Mouse (Mus musculus): ENCODE data around the gene Neurl4.
"Not testable (repeated sequence)": the region's sequence is repeated elsewhere in the genome, so short reads cannot be mapped to it uniquely, and the experiment has no call there.

The Neurl4 gene

DNA sequence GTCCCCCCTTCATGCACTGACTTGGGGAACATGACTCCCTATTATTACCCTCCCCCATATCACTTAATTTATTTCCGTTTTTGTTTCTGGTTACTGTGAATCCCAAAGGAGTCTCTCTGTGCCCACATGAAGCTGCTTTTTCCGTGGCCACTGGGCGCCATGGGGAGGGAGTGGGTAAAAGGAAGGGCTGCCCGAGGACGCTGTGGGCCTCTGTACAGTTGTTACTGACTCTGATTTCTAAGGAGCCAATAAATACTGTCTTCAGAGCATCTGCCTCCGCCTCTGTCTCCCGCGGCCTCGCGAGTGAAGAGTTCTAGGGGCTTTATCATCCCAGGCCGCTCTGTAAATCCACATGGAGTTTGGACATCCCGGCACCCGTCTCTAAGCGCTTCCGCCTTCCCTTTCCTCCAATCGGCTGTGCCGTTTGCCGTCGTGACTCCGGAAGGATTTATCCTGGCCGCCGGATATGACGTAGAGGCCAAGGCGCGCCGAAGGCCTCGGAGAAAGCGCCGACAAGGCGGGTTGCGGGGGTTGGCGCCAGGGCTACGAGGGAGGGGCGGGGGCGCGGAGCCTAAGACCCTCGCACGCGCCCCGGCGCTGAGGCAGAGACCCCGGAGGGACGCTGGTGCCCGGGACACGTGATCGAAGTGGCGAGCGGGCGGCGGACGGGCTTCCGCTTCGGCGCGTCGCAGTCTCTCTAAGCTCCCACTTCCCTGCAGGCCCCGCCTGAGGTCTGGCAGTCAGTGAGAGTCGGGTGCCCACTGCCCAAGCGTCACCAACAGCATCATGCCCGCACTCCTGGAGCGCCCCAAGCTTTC lies 12.9 kb downstream of the Neurl4 start, which contains the start of gene Gps2:
TSS of gene Gps2 (plus strand) at position 335 of the 818 bp plus-strand sequence.
- DNase-seq (ENCODE audit: low read depth, low spot score), result peak; percentile 99

GRCm38 (mm10) chr11:69914372-69914764 lies 13.5 kb downstream of the Neurl4 start:
- no peak for DNase-seq (ENCODE audit: low read depth, low spot score)

GRCm38 (mm10) chr11:69914917-69915430 lies 14.1 kb downstream of the Neurl4 start:
- no peak for DNase-seq (ENCODE audit: low read depth, low spot score)

GRCm38 (mm10) chr11:69915667-69916627 lies 15.1 kb downstream of the Neurl4 start:
- DNase-seq (ENCODE audit: low read depth, low spot score), result no peak

GRCm38 (mm10) chr11:69916652-69917378 lies 15.9 kb downstream of the Neurl4 start:
- DNase-seq (ENCODE audit: low read depth, low spot score), result not testable (repeated sequence)

- no peak for DNase-seq (ENCODE audit: low read depth, low spot score)
Observed at GRCm38 (mm10) chr11:69917379-69917948, 16.6 kb downstream of the Neurl4 start.

DNA sequence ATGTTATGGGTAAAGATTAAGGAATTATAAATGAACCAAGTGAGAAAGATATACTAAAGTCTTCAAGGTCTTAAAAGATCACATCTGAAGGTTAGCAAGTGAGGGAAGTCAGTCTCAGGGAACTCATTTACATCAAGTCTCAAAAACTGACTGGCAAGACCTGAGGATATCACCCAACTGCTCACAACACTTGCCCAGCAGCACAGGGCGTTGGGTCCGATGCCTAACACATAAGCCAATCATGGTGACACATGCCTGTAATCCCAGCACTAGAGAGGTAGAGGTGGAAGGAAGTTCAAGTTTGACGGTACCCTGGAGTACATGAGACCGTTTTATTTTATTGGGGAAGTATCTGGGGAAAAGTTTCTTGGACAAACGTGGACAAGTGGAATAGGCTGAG lies 17.2 kb downstream of the Neurl4 start:
- no peak for DNase-seq (ENCODE audit: low read depth, low spot score)

GRCm38 (mm10) chr11:69919053-69919452 lies 18.2 kb downstream of the Neurl4 start:
- no peak for DNase-seq (ENCODE audit: low read depth, low spot score)

- peak; percentile 77 for DNase-seq (ENCODE audit: low read depth, low spot score)
Observed at GRCm38 (mm10) chr11:69919661-69920265, 18.9 kb downstream of the Neurl4 start.

DNA sequence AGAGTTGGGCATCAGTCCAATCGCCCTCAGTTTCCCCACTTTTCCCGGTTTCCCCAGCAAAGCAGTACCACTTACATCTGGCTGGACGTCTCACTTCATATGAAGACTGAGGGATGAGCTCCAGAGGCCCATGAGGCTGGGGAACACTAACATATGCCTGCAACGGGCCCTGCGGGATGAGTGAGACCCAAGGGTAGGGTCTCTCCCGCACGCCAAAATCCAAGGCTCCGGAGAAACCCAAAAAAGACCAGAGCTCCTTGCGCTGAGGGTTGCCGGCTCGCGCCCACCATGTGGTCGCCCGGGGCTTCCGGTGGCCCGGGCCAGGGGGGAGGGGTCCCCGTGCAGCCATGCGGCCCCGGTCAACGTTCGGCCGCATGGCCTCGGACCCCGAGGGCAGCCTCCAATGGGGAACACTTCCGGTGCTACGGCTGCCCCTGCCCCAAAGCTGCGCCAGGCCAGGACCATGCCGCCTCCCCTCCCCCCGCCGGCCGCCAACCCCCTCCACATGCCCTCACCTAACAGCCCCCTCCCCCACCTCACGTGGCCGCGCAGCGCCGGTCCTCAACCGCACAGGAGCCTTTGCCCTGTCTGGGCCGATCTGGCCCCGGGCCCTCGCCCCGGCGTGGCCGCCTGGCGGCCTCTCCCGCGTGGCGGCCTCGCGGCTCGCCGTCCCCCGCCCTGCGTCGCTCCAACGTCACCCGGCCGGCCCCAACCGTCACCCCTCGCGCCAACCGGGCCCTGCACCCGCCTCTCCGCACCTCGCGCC lies 19.6 kb downstream of the Neurl4 start:
- peak; percentile 60 for DNase-seq (ENCODE audit: low read depth, low spot score)

DNA sequence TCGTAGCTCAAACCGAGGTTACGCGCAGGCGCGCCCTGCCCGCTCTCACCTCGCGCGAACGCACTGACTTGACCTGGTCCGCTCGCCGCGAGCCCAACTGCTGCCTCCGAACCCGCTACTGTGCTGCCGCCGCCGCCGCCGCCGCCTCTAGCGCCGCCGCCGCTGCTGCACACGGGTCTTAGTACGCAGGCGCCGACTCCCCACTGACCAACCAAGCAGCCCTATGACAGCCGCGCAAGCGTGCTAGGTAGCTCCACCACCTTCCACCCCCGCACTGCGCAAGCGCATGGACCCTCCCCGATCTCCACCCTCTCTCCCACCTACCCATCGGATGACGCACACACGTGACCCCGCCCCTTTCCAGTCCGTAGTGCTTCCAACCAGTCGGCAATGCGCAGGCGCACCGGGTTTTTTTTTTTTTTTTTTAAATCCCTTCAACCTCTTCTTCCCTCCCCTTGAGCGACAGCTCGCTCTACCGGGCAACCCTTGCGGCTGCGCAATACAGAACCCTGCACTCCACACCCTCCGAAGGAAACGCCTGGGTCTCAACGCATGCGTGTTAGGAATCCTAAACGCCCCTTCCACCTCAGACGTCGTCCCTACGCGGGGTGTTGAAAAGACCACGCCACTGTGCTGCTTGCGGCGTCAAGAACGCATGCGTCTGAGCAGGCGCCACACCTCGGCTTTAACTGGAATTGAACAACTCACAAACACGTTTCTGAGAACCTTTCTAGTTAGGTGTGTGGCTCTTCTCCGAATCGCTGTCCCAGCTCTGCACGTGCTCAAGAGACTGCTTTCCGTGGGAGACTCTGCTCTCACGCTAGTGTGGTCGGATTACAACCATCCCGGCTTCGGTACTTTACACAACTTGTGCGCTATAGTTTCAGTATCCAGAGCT lies 20.5 kb downstream of the Neurl4 start, which contains the start of gene Eif5a:
TSS of gene Eif5a (minus strand) at position 845 of the 898 bp plus-strand sequence.
- peak; percentile 100 for DNase-seq (ENCODE audit: low read depth, low spot score)

- DNase-seq (ENCODE audit: low read depth, low spot score), result peak; percentile 29
Observed at GRCm38 (mm10) chr11:69922012-69922756, 21.3 kb downstream of the Neurl4 start.

- no peak for DNase-seq (ENCODE audit: low read depth, low spot score)
Observed at GRCm38 (mm10) chr11:69922796-69923195, 21.9 kb downstream of the Neurl4 start.

DNA sequence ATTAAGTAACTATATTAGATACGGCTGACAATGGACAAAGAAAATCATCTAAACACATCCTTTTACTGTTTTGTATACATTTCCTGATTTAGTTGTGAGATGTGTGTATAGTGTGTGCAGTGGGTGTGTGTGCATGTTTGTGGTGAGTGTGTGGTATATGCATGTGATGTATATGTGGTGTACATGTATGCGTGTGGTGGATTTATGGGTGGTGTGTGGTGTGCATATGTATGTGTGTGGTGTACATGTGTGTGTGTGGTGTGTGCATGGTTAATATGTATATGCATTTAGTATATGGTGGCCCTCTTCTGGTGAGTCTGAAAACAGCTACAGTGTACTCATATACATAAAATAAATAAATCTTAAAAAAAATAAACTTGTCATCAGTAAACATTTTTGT lies 26.6 kb downstream of the Neurl4 start:
- DNase-seq (ENCODE audit: low read depth, low spot score), result no peak

- DNase-seq (ENCODE audit: low read depth, low spot score), result no peak
Observed at GRCm38 (mm10) chr11:69929712-69930111, 28.8 kb downstream of the Neurl4 start.

GRCm38 (mm10) chr11:69930176-69930575 lies 29.3 kb downstream of the Neurl4 start:
- DNase-seq (ENCODE audit: low read depth, low spot score), result not testable (repeated sequence)

DNA sequence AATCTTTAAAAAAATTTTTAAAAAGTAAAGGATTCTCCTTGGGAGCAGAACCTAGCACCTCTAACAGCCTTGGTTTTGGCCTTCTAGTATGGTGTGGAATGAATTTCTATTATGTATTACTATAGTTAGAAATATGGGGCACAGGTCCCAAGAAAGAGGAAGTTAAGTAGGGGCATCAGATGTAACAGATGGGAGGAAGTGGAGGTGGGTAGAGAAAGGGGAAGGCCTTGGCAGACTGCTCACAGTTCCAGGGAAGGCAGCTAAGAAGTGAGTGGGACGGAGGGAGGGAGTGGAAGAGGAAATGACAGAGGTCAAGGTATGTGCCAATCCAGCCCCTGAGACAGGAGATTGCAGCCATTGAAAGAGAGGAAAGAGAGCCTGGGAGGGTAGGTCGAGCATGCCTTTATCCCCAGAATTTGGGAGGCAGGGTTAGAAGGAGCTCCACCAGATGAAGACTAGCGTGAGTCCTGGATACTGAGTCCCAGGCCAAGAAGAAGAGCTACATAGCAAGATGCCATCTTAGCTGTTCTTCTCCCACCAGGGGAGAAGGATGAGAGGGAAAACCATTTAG lies 30.2 kb downstream of the Neurl4 start:
- no peak for DNase-seq (ENCODE audit: low read depth, low spot score)

GRCm38 (mm10) chr11:69931769-69932168 lies 30.9 kb downstream of the Neurl4 start:
- no peak for DNase-seq (ENCODE audit: low read depth, low spot score)
